Mouse (Mus musculus): Measurements from ENCODE around the gene Top2a. TPM values are rescaled to one million over a fixed set of nuclear protein-coding genes. Genes with fewer than 3 reads are reported as not detected.

The Top2a gene
- polyA plus RNA-seq, 1 experiment from 2014 or later: 97.6 TPM

DNA sequence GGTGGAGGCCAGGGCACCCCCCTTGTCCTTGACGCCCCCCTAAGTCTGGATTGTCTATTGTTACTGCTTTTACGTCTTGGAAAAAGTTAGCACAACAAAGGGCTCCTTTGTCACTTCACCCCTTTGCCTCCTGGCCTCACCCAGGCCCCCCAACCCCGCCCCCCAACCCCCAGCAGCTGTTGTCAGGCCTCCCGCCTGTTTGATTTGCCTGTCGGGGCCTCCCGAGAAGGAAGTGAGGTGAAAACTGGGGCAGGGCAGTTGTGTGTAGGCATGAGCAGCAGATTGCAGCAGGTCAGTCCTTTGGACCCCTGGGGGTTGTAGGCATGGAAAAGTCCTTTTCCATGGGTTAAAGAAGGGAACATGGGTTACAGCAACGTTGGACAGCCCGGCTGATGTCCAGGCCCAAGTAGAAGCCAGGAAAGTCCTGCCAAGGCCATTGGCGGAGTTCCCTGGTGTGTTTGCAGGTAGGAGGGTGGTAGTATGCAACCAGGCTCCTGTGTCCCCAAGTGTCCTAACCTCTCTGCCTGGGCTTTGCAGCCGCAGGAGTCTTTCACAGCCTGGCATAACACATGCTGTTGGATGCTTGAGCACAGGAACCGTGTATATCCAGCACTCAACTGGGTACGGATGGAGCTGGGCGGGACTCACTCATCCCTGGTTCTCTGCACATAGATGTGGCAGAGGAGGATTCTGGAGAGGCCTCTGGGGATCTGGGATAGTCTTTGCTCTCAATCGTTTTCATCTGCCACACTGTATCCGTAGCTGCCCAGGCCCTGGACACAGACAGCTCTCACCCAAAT lies 59.2 kb downstream of the Top2a start:
- Histone ChIP-seq H3K4me1 (replicated peaks; ENCODE audit: control insufficient read depth, insufficient read depth, low read length) (peaks cover 98% of the 10 kb centered on the region), H3K27ac (ENCODE audit: low read length) (0 out of 2 replicates have a peak overlapping the region, but pooled peaks have one; percentile 13), H3K4me3 (replicated peaks; ENCODE audit: low read length) (no peak overlapping the region), H3K9ac (replicated peaks; ENCODE audit: low read depth, low read length) (peak overlapping the region; percentile 61; the same call in 1 of the 2 replicates), H3K9me3 (ENCODE audit: control insufficient read depth, low read length) (no peaks in the 10 kb centered on the region), H3K36me3 (ENCODE audit: control insufficient read depth, insufficient read depth) (no peaks in the 10 kb centered on the region), H3K27me3 (replicated peaks; ENCODE audit: control insufficient read depth, insufficient read depth, low read length) (peaks cover 12% of the 10 kb centered on the region), H3K4me2 (ENCODE audit: low read length) (peak overlapping the region; percentile 99)
- no peak for ATAC-seq
- 22% methylated on average over 15 of the region's 15 CpGs for WGBS

DNA sequence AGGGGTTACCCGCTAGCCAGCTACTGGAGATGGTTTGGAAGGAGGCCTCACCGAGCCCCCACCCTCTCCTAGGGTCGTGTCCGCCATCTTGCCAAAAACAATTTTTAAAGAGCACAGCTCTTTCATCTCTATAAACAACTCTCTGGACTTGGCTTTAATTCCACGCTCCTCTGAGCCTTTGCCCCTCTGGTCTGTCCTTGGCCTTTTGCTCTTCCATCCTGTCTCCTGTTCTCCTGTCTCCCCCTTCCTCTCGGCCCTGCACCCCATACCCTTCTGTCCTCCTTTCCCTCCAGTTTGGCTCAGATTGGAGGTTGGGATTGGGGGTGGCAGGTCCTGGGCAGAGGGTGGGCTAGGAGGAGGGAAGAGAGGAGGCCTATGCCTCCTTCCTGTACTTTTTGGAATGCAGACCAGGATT lies 59.8 kb downstream of the Top2a start:
- H3K4me3 ChIP-seq (replicated peaks; ENCODE audit: low read length): peak overlapping the region; percentile 56; the same call in 1 of the 2 replicates

DNA sequence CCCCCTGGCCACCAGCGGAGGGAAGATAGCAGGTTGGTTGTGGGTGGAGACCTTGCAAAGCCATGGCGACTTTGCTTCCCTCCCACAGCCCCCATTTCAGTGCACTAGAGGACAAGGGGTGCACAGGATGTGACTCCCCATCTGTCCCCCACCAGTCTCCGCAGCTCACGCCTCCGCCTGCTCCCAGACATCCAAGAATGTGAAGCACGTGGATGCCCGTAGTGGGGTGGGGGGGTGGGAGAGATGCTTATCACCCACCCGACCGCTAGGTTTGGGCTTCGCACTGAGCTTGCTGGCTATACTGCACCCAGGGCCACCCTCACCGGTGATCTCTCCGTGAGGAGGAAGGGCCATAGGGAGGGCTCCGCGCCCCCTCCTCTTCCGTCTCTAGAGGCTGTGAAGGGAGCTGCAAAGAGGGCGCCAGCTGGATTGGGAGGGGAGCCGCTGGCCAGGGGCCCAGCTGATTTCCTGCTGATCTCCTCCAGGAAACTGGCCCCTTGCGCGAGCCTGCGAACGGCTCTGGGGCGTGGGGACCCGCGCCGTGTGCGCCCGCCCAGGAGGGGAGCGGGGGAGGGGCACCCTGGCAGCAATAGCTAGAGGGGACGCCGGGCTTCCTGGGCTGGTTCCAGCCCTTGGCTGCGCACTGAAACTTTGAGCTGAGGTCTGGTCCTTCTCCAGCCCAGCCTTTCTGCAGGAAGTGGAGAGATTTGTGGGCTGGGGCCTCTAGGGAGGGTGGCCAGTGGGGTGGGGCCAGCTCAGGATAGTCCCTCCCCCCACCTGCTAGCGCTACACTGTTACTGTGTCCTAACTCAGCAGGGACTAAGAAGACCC lies 60.6 kb downstream of the Top2a start:
- WGBS: under 1% methylated on average over 32 of the region's 32 CpGs
- H3K36me3 ChIP-seq (ENCODE audit: control insufficient read depth, insufficient read depth): no peaks in the 10 kb centered on the region
- peak overlapping the region; percentile 41 for H3K27ac ChIP-seq (ENCODE audit: low read length)
- H3K27me3 ChIP-seq (replicated peaks; ENCODE audit: control insufficient read depth, insufficient read depth, low read length): peaks cover 12% of the 10 kb centered on the region
- peak overlapping the region; percentile 56 for H3K4me3 ChIP-seq (replicated peaks; ENCODE audit: low read length)
- no peaks in the 10 kb centered on the region for H3K9me3 ChIP-seq (ENCODE audit: control insufficient read depth, low read length)
- ATAC-seq: peak; percentile 62
- H3K4me1 ChIP-seq (replicated peaks; ENCODE audit: control insufficient read depth, insufficient read depth, low read length): peaks cover 90% of the 10 kb centered on the region
- H3K9ac ChIP-seq (replicated peaks; ENCODE audit: low read depth, low read length): peak overlapping the region; percentile 61
- peak overlapping the region; percentile 99 for H3K4me2 ChIP-seq (ENCODE audit: low read length)

More for the DNA sequence above, 59.8 kb downstream of the Top2a start:
- H3K4me1 ChIP-seq (replicated peaks; ENCODE audit: control insufficient read depth, insufficient read depth, low read length): peaks cover 98% of the 10 kb centered on the region
- no peaks in the 10 kb centered on the region for H3K9me3 ChIP-seq (ENCODE audit: control insufficient read depth, low read length)
- no peak for ATAC-seq
- H3K36me3 ChIP-seq (ENCODE audit: control insufficient read depth, insufficient read depth): no peaks in the 10 kb centered on the region
- H3K27me3 ChIP-seq (replicated peaks; ENCODE audit: control insufficient read depth, insufficient read depth, low read length): peaks cover 12% of the 10 kb centered on the region
- H3K9ac ChIP-seq (replicated peaks; ENCODE audit: low read depth, low read length): peak overlapping the region; percentile 61
- 26% methylated on average over 6 of the region's 6 CpGs for WGBS
- H3K4me2 ChIP-seq (ENCODE audit: low read length): peak overlapping the region; percentile 99
- H3K27ac ChIP-seq (ENCODE audit: low read length): peak overlapping the region; percentile 41; the same call in 1 of the 2 replicates

DNA sequence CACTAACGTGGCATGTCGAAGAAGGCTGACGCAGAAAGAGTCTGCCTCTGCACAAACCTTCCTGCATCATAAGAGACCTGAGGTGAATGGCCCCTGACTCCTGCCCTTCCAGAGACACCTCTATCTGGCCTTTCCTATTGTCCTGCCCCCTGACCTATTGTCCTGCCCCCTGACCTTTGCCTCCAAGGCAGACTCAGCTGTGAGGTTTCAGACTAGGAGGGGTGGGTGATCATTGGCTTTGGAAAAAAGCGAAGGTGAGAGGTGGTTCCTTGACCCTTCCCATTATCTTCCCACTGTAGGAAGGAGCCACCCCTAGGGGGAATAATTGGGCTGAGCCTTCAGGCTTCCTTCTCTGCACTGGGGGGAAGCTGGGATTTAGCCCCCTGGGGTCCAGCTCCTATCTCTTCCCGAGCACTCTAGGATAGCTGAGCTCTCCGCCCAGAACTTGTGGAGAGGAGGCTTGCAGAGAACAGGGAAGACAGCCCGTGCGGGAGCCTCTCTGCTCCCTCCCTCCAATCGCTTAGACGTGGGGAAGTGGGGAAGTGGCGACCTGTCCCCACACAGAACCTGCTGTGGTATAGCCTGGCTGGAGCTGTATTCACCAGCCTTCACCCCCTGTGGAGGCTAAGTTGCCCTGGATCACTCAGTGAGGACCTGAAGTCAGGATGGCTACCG lies 61.4 kb downstream of the Top2a start:
- H3K36me3 ChIP-seq (ENCODE audit: control insufficient read depth, insufficient read depth): no peaks in the 10 kb centered on the region
- peaks cover 12% of the 10 kb centered on the region for H3K27me3 ChIP-seq (replicated peaks; ENCODE audit: control insufficient read depth, insufficient read depth, low read length)
- H3K27ac ChIP-seq (ENCODE audit: low read length): no peak overlapping the region
- peaks cover 82% of the 10 kb centered on the region for H3K4me1 ChIP-seq (replicated peaks; ENCODE audit: control insufficient read depth, insufficient read depth, low read length)
- H3K9me3 ChIP-seq (ENCODE audit: control insufficient read depth, low read length): no peaks in the 10 kb centered on the region
- H3K4me2 ChIP-seq (ENCODE audit: low read length): peak overlapping the region; percentile 99
- no peak for ATAC-seq
- peak overlapping the region; percentile 56 for H3K4me3 ChIP-seq (replicated peaks; ENCODE audit: low read length)
- peak overlapping the region; percentile 61; the same call in 1 of the 2 replicates for H3K9ac ChIP-seq (replicated peaks; ENCODE audit: low read depth, low read length)
- WGBS: 14% methylated on average over 12 of the region's 12 CpGs

DNA sequence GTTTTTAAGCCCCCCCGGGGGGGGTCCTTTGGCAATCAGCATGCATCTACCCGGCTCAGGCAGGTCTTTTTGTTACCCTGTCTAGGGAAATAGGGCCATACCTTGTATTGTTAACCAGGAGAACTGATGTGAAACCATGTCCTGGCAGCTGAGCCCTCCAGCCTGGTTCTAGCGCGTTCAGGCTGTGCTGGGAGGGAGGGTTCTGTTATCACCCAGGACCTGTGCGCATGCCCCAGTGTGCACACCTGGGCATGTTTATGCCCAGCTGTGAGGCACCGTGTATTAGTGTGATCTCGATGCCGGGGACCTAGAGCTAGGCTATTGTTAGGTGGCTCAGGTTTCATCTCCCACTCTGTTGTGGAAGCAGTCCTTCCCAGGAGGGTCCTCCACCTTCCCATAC lies 62.2 kb downstream of the Top2a start:
- Histone ChIP-seq H3K9me3 (ENCODE audit: control insufficient read depth, low read length) (no peaks in the 10 kb centered on the region), H3K36me3 (ENCODE audit: control insufficient read depth, insufficient read depth) (no peaks in the 10 kb centered on the region), H3K4me1 (replicated peaks; ENCODE audit: control insufficient read depth, insufficient read depth, low read length) (peaks cover 74% of the 10 kb centered on the region), H3K9ac (replicated peaks; ENCODE audit: low read depth, low read length) (no peak overlapping the region; the same call in 1 of the 2 replicates), H3K27ac (ENCODE audit: low read length) (no peak overlapping the region), H3K4me2 (ENCODE audit: low read length) (peak overlapping the region; percentile 99), H3K27me3 (replicated peaks; ENCODE audit: control insufficient read depth, insufficient read depth, low read length) (peaks cover 12% of the 10 kb centered on the region), H3K4me3 (replicated peaks; ENCODE audit: low read length) (peak overlapping the region; percentile 56)
- WGBS: 13% methylated on average over 8 of the region's 8 CpGs
- no peak for ATAC-seq

DNA sequence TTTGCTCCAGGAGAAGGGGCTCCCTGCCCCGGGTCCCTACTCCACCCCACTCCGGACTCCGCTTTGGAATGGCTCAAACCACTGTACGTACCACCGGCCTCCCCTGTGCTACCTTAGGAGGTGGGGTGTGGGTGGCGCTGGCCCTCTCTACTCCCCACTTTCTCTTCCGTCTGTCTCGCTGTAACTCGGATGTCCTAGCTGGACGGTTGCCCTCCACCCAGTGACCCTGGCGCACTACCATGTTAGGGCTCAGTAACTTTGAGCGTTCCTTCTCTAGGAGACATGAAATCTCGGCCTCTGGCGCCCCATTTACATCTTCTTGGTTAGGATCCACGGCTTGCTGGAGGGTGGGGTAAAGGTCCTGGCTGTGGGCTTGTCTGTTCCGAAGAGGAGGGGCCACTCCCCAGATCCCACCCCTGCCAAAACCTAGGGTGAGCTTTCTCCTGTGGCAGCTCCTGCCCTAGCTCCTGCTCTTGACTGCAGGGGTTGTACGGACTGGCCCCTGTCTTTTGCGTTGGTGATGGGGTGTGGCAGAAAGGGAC lies 62.9 kb downstream of the Top2a start:
- Histone ChIP-seq H3K36me3 (ENCODE audit: control insufficient read depth, insufficient read depth) (no peaks in the 10 kb centered on the region), H3K9ac (replicated peaks; ENCODE audit: low read depth, low read length) (peak overlapping the region; percentile 68), H3K4me3 (replicated peaks; ENCODE audit: low read length) (peak overlapping the region; percentile 56), H3K4me1 (replicated peaks; ENCODE audit: control insufficient read depth, insufficient read depth, low read length) (peaks cover 67% of the 10 kb centered on the region), H3K27me3 (replicated peaks; ENCODE audit: control insufficient read depth, insufficient read depth, low read length) (peaks cover 12% of the 10 kb centered on the region), H3K27ac (ENCODE audit: low read length) (no peak overlapping the region), H3K9me3 (ENCODE audit: control insufficient read depth, low read length) (no peaks in the 10 kb centered on the region), H3K4me2 (ENCODE audit: low read length) (peak overlapping the region; percentile 99)
- ATAC-seq: no peak
- 13% methylated on average over 18 of the region's 18 CpGs for WGBS

DNA sequence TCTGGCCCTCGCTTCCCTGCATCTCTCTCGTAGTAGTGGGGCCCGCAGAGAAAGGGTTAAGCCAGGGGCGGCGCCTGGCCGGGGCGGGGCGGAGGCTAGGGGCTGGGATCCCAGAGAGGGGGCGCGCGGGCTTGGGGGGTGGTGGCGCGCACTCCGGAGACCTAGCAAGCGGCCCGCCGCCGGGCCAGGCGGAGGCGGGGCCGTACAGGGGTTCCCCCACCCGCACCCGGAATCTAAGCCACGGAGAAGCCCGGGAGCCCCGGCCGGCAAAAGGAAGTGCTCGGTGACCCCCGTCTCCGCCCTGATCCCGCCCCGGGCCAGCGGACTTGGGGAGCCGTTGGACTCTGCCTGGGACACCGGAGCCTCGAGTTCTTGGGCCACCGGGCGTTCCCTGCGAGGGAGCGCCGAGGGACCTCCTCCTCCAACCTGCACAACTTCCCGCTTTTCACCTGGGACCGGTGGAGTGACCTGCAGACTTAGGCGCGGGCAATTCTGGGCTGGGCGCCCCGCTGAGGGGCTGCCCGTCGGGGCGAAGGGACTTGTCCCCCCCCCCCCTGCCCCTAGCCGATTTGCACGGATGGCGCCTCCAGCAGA lies 63.6 kb downstream of the Top2a start:
- peak overlapping the region; percentile 53; the same call in 1 of the 2 replicates for H3K27ac ChIP-seq (ENCODE audit: low read length)
- peaks cover 12% of the 10 kb centered on the region for H3K27me3 ChIP-seq (replicated peaks; ENCODE audit: control insufficient read depth, insufficient read depth, low read length)
- no peaks in the 10 kb centered on the region for H3K36me3 ChIP-seq (ENCODE audit: control insufficient read depth, insufficient read depth)
- peak overlapping the region; percentile 99 for H3K4me2 ChIP-seq (ENCODE audit: low read length)
- peaks cover 66% of the 10 kb centered on the region for H3K4me1 ChIP-seq (replicated peaks; ENCODE audit: control insufficient read depth, insufficient read depth, low read length)
- under 1% methylated on average over 52 of the region's 53 CpGs for WGBS
- H3K9me3 ChIP-seq (ENCODE audit: control insufficient read depth, low read length): no peaks in the 10 kb centered on the region
- peak overlapping the region; percentile 68 for H3K9ac ChIP-seq (replicated peaks; ENCODE audit: low read depth, low read length)
- peak overlapping the region; percentile 56 for H3K4me3 ChIP-seq (replicated peaks; ENCODE audit: low read length)
- ATAC-seq: no peak

DNA sequence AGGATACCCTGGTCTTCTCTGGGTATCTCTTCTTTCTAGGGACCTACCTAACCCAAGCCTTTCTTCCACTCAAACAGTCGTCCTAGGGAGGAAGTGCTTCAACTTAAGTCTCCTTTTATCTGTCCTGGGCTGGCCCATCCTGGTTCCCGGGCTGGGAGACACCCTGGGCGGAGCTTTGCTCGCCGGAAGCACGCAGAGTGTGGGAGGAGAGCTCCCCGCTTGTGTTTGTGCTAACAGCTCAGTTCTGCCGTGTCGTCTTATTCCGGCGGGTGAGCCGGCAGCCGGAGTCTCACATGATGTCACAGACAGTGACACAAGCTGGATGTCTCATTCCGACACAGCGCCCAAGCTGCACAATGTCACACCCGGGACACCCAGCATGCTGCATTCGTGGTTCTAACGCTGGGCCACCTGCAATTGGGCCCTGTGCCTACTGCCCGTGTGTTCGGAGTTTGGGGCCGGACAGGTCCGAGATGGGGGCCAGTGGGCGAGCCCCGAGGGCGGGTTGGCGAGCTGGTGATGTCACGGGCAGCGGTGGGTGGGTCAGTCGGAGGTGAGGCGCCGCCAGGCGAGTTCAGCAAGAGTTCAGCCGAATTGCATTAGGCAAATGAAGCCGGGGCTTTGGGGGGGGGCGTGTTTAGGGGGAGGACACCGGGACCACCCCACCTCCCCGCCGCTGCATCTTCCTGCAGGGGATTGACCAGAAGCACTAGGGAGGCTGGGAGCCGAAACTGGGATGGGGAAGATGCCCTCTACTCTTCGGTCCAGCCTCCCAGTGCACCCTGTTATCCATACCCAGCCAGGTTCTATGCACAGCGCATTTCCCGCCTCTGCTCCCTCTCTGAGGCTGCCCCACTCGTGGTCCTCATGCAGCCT lies 64.3 kb downstream of the Top2a start:
- peak overlapping the region; percentile 53 for H3K27ac ChIP-seq (ENCODE audit: low read length)
- peak overlapping the region; percentile 68 for H3K9ac ChIP-seq (replicated peaks; ENCODE audit: low read depth, low read length)
- peaks cover 12% of the 10 kb centered on the region for H3K27me3 ChIP-seq (replicated peaks; ENCODE audit: control insufficient read depth, insufficient read depth, low read length)
- peak overlapping the region; percentile 99 for H3K4me2 ChIP-seq (ENCODE audit: low read length)
- peaks cover 66% of the 10 kb centered on the region for H3K4me1 ChIP-seq (replicated peaks; ENCODE audit: control insufficient read depth, insufficient read depth, low read length)
- WGBS: under 1% methylated on average over 43 of the region's 43 CpGs
- ATAC-seq: peak; percentile 36
- no peaks in the 10 kb centered on the region for H3K36me3 ChIP-seq (ENCODE audit: control insufficient read depth, insufficient read depth)
- peak overlapping the region; percentile 56 for H3K4me3 ChIP-seq (replicated peaks; ENCODE audit: low read length)
- H3K9me3 ChIP-seq (ENCODE audit: control insufficient read depth, low read length): no peaks in the 10 kb centered on the region
